Mouse (Mus musculus): Measurements from ENCODE around the gene Wipi1.

Wipi1 gene

DNA sequence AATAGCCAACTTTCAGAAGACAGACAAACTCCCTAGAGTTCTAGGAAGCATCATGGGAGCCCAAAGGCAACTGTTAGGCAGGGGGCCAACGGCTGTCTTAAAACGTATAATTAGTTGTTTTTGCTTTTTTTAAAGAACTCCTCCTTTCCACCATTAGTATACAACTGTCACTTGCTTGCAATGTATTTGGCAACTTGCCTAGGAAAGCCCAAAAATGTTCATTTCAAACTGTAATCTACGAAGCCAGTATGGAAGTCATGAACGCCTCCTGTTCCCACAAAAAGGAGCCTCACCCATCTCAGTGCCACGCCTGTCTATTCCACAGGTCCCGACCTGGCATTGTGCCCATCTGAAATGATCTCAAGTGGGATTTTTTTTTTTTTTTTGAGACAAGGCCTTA lies 35.9 kb downstream of the Wipi1 start:
- DNase-seq: no peak

DNA sequence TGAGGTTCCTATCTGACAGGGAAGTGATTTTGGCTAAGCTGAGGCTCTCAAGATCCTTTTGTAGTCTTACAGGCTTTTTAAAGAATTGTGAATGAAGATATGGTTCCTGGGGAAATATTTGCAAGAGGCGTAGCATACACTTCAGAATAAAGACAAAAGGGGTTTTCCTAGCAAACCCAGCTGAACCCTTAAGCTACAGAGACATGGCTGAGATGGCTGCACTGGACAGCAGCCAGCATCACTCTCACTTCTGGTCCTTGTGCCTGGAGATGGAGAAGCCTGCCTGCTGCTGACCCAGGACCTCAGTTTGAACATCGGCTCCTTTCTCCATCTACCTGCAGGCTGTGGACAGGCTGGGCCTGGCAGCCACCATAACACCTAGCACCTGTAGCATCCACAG lies 37.2 kb downstream of the Wipi1 start:
- no peak for DNase-seq

DNA sequence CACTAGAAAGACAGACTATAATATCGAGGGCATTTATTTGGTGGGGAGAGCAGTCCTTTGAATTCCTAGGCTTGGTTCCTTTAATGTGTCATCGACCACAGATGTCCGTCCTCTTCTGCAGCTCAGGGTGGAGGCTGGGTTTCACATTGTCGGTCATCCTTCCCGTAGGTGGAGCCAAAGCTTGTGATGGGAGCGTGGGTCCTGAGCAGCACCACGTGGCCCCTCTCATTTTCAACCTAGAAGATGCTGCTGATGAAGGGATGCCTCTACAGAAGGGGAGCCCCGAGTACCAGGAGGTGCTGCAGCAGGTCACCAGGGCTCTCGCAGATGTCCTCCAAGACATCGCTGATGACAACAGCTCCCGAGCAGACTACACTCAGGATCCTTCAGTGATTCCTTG lies 39.7 kb downstream of the Wipi1 start:
- no peak for DNase-seq

DNA sequence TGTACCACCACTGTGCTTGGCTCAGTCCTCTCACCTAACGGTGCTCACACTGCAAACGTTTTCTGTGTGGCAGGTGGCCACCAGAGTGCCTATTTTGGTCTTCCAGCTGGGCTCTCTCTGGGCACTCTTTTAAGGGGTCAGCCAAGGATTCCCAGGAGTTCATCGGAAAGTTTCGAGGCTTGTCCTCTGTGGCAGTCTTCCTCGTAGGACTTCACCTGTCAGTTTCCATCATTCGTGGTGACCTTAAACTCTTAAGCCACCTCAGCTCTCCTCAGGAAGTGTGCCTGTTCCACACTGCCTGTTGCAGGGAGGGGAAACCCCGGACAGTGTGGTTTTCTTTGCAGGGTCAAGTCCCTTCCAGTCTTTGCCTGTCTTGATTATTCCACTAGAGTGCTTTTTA lies 42.0 kb downstream of the Wipi1 start:
- DNase-seq: no peak

DNA sequence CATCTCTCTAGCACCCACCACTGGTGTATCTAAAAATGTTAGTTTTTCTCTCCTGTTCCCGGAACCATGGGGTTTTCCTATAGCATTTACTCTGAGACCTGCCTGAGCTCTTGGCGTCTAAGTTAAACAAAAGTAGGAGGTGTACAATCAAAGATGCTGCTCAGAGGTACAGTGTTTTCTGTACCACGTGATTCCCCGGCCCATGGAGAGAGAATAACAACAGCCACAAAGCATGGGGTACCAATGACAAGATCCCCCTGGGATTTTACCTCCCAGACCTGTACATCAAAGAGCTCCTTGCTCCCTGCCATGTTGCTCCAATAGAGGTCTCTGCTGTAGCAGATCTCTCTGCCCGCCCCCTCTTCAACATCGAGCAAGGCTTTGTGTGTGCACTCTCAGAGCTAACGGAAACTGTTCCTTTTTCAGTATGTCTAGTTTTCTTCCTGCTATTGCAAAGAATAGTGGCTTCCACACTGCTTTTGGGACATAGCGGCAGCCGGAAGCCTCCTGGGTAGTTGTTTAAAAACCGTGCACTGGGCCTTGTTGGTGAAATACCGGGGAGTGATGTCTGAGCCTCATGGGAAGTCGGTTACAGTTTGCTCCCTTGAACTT lies 42.7 kb downstream of the Wipi1 start:
- no peak for DNase-seq

DNA sequence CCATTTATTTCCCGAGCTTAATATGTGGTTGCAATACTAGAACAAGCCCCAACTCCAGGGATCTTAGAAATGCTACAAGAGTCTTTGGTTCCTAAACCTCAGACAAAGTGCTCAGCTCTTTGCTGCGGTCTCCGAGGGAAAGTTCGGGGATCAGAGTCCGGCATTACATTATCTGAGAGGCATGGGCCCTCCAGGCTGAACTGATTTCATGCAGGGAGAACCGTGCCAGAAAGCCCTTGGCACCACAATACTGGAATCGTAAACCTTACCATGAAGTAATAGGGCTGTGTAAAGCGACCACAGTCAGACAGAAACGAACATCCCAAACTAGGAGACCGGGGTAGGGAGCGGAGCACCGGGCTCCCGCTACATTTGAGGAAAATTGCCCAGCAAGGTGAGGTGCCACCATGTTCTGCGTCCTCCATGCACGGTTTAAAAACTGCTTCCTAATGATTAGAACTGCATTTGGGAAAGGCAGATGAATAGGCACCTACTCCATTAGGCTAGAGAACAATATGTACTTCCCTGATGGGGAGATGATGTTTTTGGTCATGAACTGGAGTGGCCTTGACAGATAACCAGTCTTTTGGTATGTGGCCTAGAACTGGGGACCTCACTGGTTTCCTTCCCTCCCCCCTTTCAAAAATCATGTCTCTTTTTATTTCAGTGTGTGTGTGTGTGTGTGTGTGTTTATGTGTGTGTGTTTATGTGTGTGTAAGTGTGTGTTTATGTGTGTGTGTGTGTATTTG lies 47.1 kb downstream of the Wipi1 start:
- no peak for DNase-seq

DNA sequence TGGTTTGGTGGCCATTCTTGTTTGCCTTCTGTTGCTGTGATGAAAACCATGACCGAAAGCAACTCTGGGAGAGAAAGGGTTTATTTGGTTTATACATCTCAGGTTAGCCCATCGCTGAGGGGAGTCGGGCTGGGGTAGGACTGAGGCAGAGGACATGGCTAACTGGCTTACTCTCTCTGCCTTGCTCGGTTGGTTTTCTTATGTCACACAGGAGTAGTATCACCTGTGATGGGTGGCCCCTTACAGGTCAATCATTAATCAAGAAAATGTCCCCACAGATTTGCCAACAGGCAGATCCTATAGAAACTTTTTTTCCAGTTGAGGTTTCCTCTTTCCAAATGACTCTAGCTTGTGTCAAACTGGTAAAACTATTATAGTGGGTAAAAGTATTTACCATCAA lies 48.1 kb downstream of the Wipi1 start:
- no peak for DNase-seq

DNA sequence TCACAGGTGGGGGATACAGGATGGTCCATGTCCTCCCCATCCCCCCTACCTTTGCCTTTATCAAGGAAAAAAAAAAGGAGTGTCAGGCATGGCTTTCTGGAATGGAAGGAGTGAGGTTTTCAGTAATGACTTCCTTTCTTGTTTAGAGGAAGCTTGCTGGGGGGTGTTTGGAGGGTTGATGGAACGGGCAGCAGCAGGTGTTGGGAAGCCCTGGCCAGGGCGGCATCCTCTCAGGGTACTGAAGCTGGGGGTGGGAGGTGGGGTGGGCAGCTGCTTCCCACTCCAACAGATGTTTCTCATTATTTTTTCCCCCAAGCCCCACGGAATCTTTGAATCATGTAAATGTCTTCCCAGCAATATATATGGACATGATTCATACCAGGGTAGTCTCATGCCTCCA lies 50.3 kb downstream of the Wipi1 start:
- no peak for DNase-seq

DNA sequence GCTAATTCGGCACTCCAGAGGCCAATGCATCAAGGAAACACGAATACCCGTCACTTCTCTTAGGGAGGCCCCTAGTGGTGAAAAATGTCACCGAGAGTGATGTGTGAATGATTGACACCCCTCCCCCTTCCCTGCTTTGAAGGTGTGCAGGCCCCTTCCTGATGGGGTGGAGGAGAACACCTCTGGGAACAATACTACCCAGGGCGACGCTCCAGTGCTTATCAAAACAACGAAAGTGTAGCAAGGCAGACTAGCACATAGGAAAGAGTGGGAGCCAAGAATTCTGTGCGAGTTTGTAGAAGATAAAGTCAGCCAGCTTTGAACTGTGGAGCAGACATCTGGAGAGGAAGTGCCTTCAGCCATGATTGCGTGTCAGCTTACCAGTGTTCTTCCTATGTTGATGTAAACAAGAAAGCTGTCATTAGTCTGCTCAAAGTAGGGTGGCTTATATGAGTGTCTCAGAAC lies 50.9 kb downstream of the Wipi1 start:
- no peak for DNase-seq

DNA sequence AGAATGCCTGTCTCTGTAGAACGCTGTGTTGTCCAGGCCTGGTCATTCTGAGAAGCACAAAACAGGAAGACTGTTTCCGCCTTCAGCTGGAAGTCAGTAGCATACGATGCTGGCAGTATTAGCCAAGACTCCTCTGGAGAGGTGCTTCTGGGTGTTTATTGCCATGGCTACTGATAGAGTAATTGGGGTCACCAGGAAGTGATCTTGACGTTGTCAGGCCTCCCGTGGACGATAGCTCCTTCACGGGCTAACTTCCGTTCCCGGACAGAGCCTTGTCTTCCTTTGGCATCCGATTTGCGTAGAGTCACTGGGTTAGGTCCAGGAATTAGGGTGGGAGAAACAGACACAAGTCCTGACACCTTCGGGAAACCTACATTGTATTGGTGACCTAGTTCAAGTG lies 52.5 kb downstream of the Wipi1 start:
- DNase-seq: no peak

DNA sequence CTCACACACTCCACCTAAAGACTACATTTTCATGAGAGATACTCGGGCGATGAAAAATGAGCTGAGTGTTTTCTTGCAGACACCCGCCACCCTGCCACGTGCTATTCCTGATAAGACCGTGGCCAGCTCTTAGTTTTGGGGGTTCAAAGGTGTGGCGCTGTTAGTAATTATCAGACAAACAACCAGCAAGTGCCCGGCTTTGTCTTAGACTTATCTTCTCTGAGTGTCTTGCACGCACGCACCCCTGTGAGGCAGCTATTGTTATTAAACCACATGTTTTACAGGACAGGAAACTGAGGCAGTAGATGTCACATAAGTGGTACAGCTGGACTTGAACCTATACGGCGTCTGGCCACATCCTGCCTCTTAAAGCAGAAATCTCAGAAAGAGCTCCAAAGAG lies 54.3 kb downstream of the Wipi1 start:
- DNase-seq: no peak

DNA sequence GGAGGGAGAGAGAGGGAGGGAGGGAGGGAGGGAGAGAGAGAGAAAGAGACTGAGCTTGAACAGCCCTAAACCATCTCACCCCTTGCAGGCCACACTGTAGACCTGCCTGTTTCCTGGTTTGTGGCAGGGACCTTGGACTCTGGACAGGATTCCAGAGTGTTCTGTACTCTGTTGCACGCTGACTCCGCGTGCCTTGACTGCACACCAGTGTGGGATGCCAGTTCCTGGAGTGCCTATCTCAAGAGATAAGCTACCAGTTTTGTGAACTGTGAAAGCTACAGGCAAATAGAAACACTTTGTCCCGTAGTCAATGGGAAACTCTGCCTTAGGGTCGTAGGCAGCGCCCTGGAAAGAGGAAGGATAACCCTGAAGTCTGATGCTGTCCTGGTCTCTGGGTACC lies 55.6 kb downstream of the Wipi1 start:
- no peak for DNase-seq

DNA sequence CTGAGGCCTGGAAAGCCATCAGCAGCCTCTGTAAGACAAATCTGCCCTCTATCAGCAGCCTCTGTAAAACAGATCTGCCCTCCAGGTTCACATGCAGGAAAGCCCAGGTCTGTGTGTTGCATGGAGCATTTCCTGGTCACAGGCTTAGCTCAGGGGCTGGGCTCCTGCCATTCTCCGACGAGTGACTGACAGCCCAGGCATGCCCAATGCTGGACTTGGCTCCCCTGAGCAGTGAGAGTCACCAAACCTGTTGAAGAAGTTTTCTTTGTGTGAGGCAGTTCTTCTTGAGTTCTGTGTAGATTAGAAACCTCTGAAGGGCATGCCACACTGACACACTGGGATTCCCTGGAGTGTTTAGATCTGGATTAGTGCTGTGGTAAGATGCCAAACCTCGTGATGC lies 57.3 kb downstream of the Wipi1 start:
- DNase-seq: no peak

DNA sequence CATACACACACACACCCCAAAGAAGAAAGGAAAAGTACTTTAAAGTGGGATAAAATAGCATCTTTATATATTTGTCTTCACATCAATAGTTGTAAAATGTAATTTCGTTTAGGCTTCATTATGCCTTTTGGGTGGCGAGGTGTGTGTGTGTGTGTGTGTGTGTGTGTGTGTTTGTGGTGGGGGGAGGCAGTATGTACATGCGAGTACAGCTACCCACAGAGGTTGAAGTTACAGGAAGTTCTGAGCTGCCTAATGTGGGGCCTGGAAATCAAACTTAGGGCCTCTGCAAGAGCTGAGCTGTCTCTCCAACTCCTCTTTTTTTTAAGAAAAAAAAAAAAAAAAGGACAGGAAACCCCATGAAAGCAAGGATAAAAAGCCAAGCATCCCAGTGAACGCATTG lies 57.8 kb downstream of the Wipi1 start:
- DNase-seq: no peak

DNA sequence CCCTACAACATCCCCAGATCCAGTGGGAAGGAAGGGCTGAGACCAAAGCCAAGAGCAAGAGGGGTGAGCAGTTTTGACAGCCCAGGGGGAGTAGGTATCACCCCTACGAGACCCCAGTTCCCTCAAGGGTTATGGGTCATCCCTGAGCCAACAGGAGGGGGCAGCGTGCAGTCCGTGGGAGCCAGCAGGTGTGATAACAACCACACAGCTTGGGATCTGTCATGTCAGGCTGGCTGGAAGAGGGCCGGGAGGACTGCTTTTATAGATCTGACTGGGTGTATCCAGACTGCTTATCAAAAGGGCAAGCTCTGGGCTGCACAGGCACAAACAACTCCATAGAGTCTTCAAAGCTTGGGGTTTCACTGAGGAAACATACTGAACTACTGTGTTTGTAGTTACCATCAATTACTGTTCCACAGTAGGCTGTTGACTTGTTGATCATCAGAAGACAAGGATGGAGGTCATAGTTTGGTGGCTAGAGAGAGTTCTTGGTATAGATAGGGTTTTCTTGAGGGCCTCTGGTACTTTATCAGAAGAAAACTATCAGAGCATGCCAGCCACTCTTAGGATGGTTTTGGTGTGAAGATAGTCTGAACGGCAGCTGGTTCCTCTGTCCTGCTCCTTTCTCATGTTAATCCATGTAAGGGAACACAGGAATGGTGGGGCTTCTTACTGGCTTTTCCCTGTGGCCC lies 62.0 kb downstream of the Wipi1 start:
- DNase-seq: no peak

DNA sequence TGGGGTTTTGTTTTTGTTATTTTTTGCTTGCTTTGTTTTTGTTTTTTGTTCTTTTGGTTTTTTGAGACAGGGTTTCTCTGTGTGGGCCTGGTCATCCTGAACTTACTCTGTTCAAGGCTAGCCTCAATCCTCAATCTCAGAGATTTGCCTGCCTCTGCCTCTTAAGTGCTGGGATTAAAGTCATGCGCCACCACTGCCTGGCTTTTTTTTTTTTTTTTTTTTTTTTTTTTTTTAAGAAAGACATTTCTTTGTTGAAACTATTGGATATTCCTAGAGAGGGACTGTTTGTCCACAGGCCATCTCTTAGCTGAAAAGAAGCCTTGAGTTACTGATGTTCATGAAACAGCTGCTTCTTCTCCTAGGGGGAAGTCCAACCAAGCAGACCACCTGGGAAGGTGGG lies 64.1 kb downstream of the Wipi1 start:
- no peak for DNase-seq

DNA sequence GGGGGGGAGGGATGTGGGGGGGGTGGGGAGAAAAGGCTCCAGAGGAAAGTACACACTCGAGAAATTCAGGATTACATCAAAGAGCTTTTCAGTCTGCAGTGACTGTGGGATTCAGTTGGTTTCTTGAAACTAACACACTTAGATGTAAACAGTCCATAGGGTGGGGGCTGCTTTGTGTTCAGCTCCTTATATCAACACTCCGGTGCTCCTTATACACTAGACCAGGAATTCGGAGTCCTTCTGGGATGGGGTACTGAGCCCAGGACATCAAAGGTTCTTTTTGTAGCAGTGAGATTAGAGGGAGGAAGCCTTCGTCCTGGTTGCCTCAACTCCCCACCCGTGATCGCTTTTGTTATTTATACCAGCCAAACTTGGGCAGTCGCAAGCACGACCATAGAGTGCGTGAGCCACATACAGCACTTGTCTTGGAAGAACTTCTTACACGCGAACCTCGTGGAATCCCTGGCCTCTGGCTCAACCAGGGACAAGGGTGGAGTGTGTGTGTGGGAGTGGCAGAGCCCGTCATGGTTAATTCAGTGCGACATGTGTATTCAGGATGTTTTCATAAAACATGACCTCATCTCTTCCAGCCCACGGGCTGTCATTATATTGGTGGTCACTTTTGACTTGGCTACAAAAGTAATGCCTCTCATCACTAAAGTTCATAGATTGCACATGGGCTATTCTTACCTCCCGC lies 65.3 kb downstream of the Wipi1 start:
- no peak for DNase-seq

DNA sequence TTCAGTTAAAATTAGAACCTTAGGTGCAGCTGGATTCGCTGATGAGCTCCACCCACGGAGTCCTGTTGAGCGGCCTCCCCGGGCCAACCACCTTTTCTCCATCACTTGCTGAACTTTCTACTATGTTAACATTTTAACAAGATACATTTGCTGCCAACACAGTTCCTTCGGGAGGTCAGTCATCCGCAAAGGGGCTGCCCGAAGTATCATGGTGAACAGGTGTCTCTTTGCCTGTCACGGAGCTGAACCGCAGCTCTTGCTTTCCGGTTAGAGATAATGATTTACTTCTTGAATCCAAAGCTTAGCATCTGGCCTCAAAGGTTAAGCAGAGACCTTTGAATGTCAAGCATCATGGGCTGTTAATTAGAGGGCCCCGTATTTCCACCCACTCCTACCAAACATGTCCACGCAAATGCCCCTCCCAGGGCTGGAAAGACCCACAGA lies 66.0 kb downstream of the Wipi1 start:
- no peak for DNase-seq

DNA sequence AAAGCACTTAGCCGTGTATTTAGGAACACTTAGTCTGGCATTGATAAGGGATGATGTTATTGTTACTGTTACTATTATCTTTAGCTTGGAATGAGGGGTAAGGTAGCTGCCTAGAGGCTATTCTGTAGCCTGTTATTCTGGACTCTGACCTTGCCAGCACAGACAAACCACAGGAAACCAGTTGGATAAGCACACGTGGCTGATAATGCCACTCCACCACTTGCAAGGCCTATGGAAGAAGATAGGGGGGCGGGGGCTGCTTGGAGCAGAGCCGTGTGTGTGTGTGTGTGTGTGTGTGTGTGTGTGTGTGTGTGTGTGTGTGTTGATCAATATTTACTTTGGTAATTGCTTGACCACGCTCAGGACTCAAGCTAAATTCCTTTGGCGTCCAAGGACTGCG lies 66.5 kb downstream of the Wipi1 start:
- DNase-seq: no peak

DNA sequence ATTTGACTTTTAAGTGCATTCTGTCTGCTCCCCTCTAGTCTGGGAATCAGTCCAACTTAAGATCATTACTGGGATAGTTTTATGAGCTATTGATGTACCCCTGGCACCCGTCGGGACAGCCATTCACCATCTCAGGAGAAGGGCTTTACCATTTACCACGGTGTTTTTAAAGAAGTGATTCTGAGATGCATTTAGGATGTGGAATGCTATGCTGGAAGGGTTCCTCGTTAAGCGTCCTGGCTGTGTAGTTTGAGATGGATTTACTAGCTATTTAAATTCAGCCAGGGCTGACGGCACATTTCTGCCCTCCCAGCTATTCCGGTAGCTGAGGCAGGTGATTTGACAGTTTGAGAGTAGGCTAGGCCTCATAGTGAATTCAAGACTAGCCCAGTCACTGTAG lies 67.3 kb downstream of the Wipi1 start:
- DNase-seq: no peak

DNA sequence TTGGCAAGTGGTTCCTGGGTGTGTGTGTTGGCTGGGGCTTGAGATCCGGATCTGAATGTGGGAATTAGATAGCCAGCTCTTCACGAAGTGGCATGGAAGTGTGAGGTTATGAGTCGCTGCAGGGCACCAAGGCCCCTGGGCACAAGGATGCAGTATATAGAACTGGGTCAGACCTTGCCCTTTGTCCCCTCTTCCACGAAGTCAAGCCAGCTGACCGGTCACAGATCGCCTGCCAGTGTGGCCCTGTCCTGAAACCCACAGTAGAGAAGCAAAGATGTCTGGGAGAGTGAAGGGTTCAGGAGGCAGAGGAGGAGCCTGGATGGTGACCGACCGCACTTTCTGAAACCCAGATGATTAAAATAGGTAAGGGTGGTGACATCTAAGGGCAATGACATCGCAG lies 68.3 kb downstream of the Wipi1 start:
- DNase-seq: no peak

DNA sequence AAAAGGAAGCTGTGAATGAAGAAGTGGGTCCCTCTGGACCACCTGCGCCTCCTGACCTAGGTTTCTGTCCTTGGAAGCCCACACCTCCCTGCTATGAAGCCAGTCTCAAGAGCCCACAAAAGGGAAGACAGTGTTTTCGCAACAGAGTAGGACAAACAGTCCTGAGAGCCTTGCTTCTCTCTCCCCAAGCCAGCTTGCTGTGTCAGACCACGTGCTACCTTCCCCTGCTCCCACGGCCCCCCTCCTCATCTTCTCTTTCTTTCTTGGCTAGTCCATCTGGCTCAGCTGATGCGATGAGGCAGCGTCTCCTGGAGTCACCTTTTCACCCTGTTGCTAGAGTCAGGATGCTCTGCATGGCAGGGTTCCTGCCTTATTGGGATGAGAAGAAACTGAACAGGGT lies 72.5 kb downstream of the Wipi1 start:
- DNase-seq: no peak

DNA sequence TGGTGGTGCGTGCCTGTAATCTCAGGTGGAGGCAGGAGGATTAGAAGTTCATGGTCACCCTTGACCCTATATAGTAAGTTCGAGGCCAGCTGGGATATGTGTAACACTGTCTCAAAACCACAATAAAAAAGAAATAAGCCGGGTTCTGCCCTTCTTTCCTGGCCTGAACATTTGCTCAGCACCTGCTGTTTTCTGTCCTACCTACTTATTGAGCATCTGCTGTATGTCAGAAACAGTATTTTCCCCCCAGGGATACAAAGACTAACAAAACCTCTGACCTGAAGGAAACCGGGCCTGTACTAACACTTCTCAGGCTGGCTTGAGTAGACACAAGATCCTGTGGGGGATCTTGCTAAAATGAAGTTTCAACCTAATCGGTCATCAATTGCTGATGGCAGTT lies 74.8 kb downstream of the Wipi1 start:
- DNase-seq: no peak

DNA sequence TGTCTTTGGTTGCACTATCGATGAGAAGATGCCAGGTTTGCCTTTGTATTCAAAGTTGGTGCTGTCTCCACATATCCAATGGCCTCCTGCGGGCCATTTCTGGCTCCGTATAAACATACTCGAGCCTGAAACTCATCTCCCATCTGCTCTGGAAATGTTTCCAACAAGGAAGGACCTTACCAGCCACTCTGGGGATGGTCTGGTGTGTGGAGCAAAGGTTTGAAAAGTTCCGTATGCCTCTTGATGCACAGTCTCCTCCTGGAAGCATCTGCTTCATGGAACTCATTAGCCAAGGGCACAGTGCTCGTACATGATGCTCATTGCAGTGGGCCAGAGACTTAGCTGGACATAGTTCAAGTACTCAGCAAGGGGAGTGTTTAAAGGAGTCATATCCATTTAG lies 75.8 kb downstream of the Wipi1 start:
- no peak for DNase-seq
